In the genomic region with DNA sequence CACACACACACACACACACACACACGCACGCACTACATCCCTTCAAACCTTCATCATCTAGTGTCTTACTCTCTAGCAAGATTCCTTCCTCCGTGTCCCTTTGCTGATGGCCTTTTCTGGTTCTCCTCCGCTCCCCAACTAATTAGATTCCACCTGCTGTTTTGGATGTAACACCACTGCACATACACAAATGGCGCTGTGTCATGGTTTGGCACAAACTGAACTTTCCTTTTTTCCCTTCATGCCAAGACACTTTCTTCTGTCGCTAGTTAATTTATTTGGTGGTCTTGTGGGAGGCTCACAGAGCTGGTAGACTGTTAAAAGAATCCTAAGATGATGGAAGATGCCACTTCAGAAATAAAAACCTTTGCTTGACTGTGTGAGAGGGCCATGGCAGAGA, we compare ENCODE assay signal across 24 mouse cellular contexts.
DNase-seq lines count a peak whose midpoint lies in the region; ATAC-seq and TF ChIP-seq lines count a peak whose summit lies in the region.
"Had no signal": no experiment of that assay in that cellular context is flagged by ENCODE, and none has a peak within 500 bp of the region (broad histone marks: within the 10 kb centered on the region; RNA-seq: fewer than 3 reads in every experiment).

No protein-coding gene starts in this region.

- H3K9ac ChIP-seq in forebrain, embryonic 14.5 days (ENCODE audit: low read length): no peak overlapping the region
- H3K9ac ChIP-seq in forebrain, embryonic 16.5 days (replicated peaks; ENCODE audit: low read depth, low read length): no peak overlapping the region
- no peak overlapping the region for H3K9ac ChIP-seq in lung, embryonic 14.5 days
- H3K9ac ChIP-seq: forebrain, embryonic 13.5 days; heart, embryonic 13.5 days; hindbrain, embryonic 12.5 days; hindbrain, embryonic 15.5 days had no signal

- H3K9me3 ChIP-seq in forebrain, embryonic 14.5 days (replicated peaks; ENCODE audit: control insufficient read depth, low read length): no peaks in the 10 kb centered on the region
- H3K9me3 ChIP-seq in forebrain, embryonic 16.5 days (ENCODE audit: control insufficient read depth, low read length): no peaks in the 10 kb centered on the region
- H3K9me3 ChIP-seq in lung, embryonic 14.5 days (ENCODE audit: low read depth, low read length): no peaks in the 10 kb centered on the region
- H3K9me3 ChIP-seq: forebrain, embryonic 10.5 days; forebrain, embryonic 13.5 days; G1E; heart, embryonic 10.5 days; heart, embryonic 13.5 days; hindbrain, embryonic 12.5 days; hindbrain, embryonic 15.5 days had no signal

- H3K4me3 ChIP-seq in forebrain, embryonic 14.5 days (ENCODE audit: low read depth, low read length): no peak overlapping the region
- no peak overlapping the region for H3K4me3 ChIP-seq in forebrain, embryonic 16.5 days (replicated peaks; ENCODE audit: low read length)
- no peak overlapping the region for H3K4me3 ChIP-seq in lung, embryonic 14.5 days (ENCODE audit: low read depth, low read length)
- H3K4me3 ChIP-seq: forebrain, embryonic 10.5 days; forebrain, embryonic 13.5 days; heart, adult 2 months; heart, embryonic 10.5 days; heart, embryonic 13.5 days; hindbrain, embryonic 12.5 days; hindbrain, embryonic 15.5 days had no signal

- peak; percentile 64 for DNase-seq in forebrain, embryonic 14.5 days (ENCODE audit: low spot score)
- DNase-seq in lung, embryonic 14.5 days: no peak
- DNase-seq in lung, postnatal 36 days: no peak
- peak; percentile 29 for DNase-seq in brain, adult 2 months (ENCODE audit: low read depth, low spot score)
- DNase-seq in yolk sac, embryonic 10.5 days (ENCODE audit: low spot score): no peak
- DNase-seq: adrenal gland, adult 2 months; adrenal gland, postnatal 14 days; B cell, adult 2 months; cerebellum, adult 18-20 months; cerebellum, adult 9-10 months; cerebellum, postnatal 25 days; gastrocnemius, postnatal 25 days; heart, adult 2 months; heart, postnatal 14 days had no signal

- TF ChIP-seq CTCF in lung, embryonic 14.5 days (IDR thresholded peaks at IDR 0.05; ENCODE audit: low read depth): no peak

- H3K4me1 ChIP-seq in forebrain, embryonic 14.5 days (ENCODE audit: control insufficient read depth, insufficient read depth, low read length): 0 out of 2 replicates have a peak, but pooled peaks cover 3% of the 10 kb centered on the region
- H3K4me1 ChIP-seq in forebrain, embryonic 16.5 days (replicated peaks; ENCODE audit: control insufficient read depth, insufficient read depth, low read length): no peaks in the 10 kb centered on the region
- peaks cover 8% of the 10 kb centered on the region for H3K4me1 ChIP-seq in lung, embryonic 14.5 days (ENCODE audit: insufficient read depth)
- H3K4me1 ChIP-seq: forebrain, embryonic 10.5 days; heart, embryonic 10.5 days; hindbrain, embryonic 12.5 days; hindbrain, embryonic 15.5 days had no signal

- WGBS in forebrain, embryonic 14.5 days: 52% methylated on average over 6 of the region's 6 CpGs
- WGBS in forebrain, embryonic 16.5 days: 47% methylated on average over 6 of the region's 6 CpGs
- WGBS in lung, embryonic 14.5 days: 77% methylated on average over 6 of the region's 6 CpGs

- no peaks in the 10 kb centered on the region for H3K27me3 ChIP-seq in forebrain, embryonic 14.5 days (replicated peaks; ENCODE audit: control insufficient read depth, insufficient read depth, low read length)
- H3K27me3 ChIP-seq in forebrain, embryonic 16.5 days (replicated peaks; ENCODE audit: control insufficient read depth, insufficient read depth, low read length): no peaks in the 10 kb centered on the region
- no peaks in the 10 kb centered on the region for H3K27me3 ChIP-seq in lung, embryonic 14.5 days (ENCODE audit: insufficient read depth, low read length)
- H3K27me3 ChIP-seq: CH12.LX; forebrain, embryonic 13.5 days; hindbrain, embryonic 12.5 days; hindbrain, embryonic 15.5 days had no signal

- no peak for ATAC-seq in forebrain, embryonic 14.5 days
- ATAC-seq in forebrain, embryonic 16.5 days: no peak
- no peak for ATAC-seq in lung, embryonic 14.5 days (ENCODE audit: insufficient read depth)
- ATAC-seq: forebrain, embryonic 13.5 days; intestine, postnatal 0 days had no signal

- no peak overlapping the region for H3K27ac ChIP-seq in forebrain, embryonic 14.5 days (ENCODE audit: low read depth, low read length)
- no peak overlapping the region for H3K27ac ChIP-seq in forebrain, embryonic 16.5 days (ENCODE audit: low read length)
- peak overlapping the region; percentile 63; the same call in 1 of the 2 replicates for H3K27ac ChIP-seq in lung, embryonic 14.5 days (ENCODE audit: low read depth)
- H3K27ac ChIP-seq: forebrain, embryonic 10.5 days; forebrain, embryonic 13.5 days; heart, adult 2 months; heart, embryonic 10.5 days; heart, embryonic 13.5 days; hindbrain, embryonic 12.5 days; hindbrain, embryonic 15.5 days had no signal

- no peaks in the 10 kb centered on the region for H3K36me3 ChIP-seq in forebrain, embryonic 14.5 days (ENCODE audit: control insufficient read depth, insufficient read depth, low read length)
- no peaks in the 10 kb centered on the region for H3K36me3 ChIP-seq in forebrain, embryonic 16.5 days (ENCODE audit: control insufficient read depth, insufficient read depth)
- no peaks in the 10 kb centered on the region for H3K36me3 ChIP-seq in lung, embryonic 14.5 days (ENCODE audit: insufficient read depth)
- H3K36me3 ChIP-seq: forebrain, embryonic 10.5 days; G1E; heart, embryonic 10.5 days; heart, embryonic 13.5 days; hindbrain, embryonic 12.5 days; hindbrain, embryonic 15.5 days had no signal

- no peak overlapping the region for H3K4me2 ChIP-seq in forebrain, embryonic 14.5 days (ENCODE audit: low read length)
- H3K4me2 ChIP-seq in forebrain, embryonic 16.5 days (ENCODE audit: low read length): no peak overlapping the region
- H3K4me2 ChIP-seq in lung, embryonic 14.5 days: no peak overlapping the region
- H3K4me2 ChIP-seq: forebrain, embryonic 13.5 days; heart, embryonic 13.5 days; hindbrain, embryonic 12.5 days; hindbrain, embryonic 15.5 days had no signal

Comparison
In these comparisons a context has a peak if more than half of its experiments do, and no peak if none do; other contexts are left out.
1. DNase-seq: peak in forebrain, embryonic 14.5 days (single experiment) and brain, adult 2 months (single experiment); none in lung, embryonic 14.5 days (single experiment), lung, postnatal 36 days (single experiment) and yolk sac, embryonic 10.5 days (single experiment).